Mouse (Mus musculus): ENCODE measurements at regions not wholly inside any gene's neighbourhood (a gene's known extent, or its start where the extent isn't known, plus 50 kb on each side); places are given as distances from the start of the nearest gene placed in this dataset.

- no peak for TF ChIP-seq CTCF (IDR thresholded peaks at IDR 0.05; ENCODE audit: control insufficient read depth, insufficient read depth, insufficient replicate concordance, low read depth, low read length)
- TF ChIP-seq POLR2A (IDR thresholded peaks at IDR 0.05; ENCODE audit: control insufficient read depth, low read depth, low read length) = no peak
Observed at GRCm38 (mm10) chr6:22424161-22424807, 68.2 kb upstream of the Fam3c start.

All from testis, adult 2 months (tissue).